Mouse (Mus musculus) liver (tissue): ENCODE results near the gene Chst11.

Experiments used
- DNase-seq: peaks from one replicate; pipeline ENCODE4 v3.0.0-alpha.2; 2020; ENCODE audit warnings: mixed read lengths

Chst11 gene

DNA sequence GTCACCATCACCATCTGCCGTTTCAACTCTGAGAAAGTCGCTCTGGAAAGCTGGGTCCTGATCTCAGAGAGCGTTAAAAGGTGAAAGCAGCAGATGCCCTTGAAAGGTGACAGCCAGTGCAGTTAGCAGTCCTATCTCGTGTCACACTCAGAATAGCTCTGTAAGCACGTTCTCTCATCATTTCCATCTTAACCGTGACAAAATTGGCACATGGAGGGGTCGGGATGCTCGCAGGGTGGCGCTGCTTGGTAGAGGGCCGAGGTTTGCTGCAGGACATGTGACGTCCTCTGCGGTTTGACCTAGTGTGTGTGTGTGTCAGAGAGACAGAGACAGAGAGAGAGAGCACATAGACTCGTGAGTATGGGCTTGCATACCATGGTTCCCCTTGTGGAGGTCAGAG, 94.5 kb downstream of the Chst11 start:
- no peak for DNase-seq

DNA sequence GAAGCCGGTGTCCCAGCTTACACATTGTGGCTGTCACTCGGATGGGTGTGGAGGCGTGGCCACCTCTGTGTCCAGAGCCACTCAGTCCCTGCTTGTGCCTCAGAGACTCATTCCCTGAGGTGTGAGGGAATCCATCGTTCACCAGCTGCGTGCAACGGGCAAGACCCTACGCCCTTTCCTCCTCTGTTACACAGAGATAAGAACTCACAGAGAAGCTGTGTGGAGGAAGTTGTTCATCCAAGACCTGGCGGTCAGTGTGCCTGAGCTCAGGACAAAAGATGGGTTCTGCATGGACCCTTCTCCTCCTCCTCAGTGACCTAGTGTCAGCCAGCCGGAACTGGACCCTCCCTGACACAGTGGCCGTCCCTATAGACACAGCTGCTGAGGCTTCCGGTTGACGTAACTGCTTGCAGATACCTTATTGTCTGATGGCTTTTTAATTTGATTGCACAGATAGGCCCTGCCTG, 95.0 kb downstream of the Chst11 start:
- DNase-seq: peak; percentile 71

DNA sequence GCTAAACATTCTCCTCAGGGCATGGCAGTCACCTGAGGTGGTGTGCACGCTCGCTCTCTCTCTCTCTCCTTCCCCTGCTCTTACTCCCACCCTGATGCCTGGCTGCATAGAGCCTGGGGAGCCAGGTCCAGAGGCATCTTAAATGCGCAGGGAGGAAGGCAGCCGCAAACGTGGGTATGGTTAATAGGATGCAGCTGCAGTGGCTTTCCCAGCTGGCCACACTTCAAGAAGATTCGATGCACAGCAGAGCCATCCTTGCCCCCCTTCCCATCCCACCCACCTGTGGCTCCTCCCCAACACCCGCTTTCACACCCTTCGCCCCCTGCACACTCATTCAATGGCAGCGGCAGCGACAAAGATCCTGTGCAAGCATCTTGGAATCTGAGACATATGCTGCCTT, 95.6 kb downstream of the Chst11 start:
- DNase-seq: no peak

DNA sequence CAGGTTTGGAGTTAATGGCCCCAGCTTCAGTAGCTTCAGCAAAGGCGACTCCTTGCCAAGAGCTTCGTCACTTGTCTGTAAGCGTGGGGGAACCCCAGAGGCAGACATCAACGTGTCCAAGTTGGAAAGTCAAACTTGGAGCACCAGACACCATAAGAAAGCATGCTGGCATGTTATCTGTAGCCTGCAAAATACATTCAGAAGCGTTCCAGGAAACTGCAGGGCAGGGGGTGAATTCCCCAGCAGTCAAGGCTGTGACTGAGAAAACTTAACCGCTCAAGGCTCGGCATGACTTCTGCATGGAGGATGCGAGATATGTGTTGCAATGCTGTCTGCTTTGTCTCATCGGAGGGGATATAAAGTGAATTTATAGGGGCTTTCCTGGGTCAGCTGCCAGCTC, 98.6 kb downstream of the Chst11 start:
- peak; percentile 47 for DNase-seq

DNA sequence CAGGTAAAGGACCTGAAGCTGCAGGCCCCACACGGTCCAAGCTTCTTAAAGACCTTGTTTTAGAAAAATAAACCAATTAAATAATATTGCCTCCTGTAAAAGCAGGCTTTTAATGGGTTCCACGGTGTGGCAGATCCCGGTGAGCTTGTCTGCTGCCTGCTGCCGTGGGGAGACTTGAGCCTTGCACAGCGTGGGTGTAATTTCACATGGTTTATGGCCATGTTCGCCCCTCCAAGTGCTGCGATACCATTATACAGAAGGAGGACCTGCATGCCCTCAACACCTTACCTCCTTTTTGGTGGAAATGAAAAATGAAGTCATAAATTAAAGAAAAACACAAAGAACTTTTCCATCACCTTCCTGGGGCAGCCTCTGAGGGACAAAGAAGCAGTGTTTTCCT, 103.0 kb downstream of the Chst11 start:
- no peak for DNase-seq

DNA sequence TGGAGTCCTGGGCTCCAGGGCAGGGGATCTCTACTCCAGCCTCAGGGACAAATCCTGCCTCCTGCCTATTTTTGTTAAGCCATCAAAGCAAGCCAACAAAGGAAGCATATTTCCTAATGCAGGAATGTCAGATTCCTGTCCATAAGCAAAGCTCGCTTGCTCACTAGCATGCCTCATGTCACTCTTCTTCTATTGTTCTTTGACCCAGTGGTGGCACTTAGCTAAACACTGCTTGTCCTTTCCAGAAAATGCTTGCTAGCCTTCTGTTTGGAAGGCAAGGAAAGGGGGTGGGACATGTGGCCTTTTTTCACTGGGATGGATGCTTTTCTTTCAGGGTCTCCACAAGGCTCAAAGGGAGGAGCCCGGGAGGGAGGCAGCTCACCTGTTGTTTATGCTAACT, 103.5 kb downstream of the Chst11 start:
- DNase-seq: no peak

DNA sequence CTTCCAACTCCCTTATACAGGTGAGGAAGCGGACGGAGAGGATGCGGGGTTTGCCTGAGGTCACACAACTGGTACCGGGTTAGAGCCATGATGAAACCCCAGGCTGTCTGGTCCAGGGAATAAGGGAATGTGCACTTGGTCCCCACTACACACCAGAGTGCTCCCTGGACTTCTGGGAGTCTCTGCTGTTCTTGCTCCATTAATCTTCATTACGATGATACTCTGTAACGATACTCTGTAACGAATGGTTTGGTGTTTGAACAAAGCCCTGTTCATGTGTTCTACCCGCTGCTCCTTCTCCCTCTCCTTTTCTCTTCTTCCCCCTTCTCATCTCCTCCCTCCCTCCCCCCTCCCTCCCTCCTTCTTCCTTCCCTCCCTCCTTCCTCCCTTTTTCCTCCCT, 104.9 kb downstream of the Chst11 start:
- DNase-seq: no peak

DNA sequence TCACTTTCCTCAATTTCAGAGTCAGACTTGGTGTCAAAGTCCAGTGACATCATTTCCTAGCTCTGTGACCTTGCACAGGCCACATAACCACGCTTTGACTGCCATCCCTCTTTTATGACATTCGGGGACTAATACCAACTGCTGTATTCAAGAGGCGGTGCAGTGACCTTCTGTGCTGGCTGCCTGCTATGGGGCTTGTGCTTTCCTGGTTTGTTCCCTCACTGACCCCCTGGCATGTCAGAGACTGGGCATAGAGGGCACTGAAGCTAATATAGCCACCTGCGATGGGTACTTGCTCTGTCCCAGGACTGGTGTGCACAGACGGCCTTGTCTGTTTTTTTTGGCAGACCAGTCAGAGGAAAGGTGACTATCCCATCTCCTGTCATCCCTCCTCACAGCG, 108.4 kb downstream of the Chst11 start:
- no peak for DNase-seq

DNA sequence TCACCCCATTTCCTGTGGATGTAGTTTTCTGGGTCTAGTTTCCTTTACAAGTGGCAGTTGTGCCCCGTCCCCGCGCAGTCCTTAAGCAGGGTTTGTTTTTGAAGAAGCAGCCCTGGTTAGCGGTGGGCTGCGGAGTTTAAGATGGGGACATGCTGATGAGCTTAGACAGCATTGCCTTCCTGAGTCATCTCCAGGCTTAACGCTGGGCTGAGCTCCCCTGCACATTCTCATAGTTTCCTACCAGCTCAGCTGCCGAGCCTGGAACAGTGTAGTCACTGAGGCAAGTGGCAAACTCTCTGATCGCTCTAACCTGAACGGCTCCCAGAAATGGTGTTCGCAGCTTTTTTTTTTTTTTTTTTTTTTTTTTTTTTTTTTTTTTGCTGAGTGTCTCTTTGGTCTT, 109.0 kb downstream of the Chst11 start:
- no peak for DNase-seq

DNA sequence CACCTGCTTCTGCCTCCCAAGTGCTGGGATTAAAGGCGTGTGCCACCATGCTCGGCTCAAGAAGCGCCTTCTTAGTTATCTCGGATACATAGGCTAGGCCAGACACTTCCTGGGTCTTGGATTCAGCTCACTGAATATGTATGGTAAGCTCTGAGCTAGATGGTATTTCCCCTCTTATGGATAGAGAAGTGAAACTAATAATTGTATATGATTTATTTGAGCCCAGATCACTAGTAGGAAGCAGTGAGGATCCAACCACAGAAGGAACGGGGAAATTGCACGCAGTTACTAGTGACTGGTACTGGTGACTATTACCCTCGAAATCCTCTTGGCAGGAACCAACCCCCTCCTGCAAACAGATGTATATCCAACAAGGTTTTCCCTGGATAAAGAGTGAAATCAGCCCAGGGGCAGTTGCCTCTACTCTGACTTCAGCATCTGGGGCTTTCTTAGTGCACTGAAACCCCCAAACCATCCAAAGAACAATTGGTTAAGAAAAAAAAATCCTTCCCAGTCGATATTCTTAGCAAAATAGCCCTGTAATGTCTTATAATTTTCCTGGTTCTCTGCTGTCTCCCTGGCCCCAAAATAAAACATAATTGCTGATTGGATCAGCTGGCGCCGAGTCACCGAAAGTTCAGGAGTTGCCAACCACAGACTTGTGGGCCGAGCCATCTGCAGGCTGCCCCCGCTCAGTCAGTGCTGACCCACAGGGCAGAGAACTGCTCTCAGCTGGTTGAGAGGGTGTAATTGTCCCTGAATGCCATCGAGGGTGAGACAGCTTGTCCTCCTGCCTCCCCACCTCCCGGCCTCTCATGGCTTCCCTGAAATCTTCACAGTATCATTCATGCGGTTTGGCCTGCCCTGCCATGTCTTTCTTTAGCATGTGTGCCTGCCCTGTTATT, 109.8 kb downstream of the Chst11 start:
- DNase-seq: no peak

DNA sequence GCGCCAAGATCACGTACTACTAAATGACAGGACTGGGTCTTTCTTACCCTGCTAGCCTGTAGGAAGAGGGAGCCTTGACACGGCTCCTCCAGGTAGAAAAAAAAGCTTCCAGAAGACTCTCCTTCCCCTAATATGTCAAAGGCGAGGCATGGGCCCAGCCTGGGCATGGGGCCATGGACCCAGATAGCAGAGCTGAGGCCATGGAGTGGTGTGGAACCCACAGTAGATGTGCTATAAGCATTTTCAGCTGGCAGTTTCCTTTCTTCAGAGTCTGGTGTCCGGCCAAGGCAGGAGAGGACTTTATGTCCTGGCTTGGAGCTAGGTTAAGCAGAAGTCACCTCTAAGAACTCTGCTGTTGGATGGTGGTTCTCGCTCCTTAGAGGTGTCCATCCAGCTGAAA, 111.0 kb downstream of the Chst11 start:
- DNase-seq: no peak

DNA sequence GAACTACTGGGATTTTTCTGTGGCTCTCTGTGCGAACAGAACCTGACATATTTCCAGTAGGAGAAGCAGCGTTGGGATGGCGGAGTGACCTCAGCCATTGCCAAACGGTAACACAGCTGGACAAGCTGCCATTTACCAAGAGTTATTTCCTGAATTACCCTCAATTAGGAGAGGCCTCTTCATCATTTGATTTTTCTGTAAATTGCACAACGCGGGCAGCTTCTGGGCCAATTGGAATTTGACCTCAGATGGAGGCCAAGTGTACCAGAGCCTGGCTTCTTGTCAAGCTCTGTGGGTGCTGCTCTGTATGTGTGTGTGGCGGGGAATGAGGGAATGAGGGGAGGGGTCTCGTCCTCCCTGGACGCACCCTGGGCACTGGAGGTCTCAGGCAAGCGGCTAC, 113.6 kb downstream of the Chst11 start:
- no peak for DNase-seq

DNA sequence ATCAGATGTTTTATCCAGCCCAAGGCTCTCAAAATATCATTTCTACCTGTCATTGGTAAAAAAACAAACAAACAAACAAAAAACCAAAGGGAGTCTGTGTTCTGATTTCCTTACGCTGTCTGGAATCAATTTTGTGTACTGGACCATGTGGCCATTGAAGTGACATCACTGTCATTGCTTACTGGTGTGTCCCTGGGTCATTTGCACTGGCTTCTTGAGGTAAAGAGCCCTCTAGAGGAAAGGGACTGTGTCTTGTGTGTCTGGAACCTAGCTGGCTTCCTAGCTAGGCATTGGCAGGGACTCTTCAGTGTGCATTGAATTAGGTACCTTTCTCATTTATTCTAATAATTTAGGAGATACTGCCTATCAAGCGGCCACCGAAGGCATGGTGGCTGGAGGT, 114.4 kb downstream of the Chst11 start:
- no peak for DNase-seq

DNA sequence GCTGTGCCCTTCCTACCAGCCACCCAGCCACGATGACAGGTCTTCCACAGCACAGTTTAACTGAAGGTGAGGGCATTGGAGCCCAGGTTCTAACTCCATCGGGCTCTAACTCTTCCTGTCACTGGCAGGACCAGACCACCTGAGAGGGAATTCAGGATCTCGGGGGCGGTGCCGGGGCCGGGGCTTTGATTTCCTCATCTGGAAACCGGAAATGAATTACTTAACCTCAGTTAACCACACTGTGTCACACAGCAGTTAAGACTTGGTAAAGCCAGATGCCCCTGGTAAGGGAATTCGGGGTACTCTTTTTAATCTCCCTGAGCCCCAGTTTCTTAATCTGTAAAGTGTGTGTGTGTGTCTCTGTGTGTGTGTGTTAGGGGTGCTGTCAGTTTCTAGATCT, 115.6 kb downstream of the Chst11 start:
- no peak for DNase-seq

DNA sequence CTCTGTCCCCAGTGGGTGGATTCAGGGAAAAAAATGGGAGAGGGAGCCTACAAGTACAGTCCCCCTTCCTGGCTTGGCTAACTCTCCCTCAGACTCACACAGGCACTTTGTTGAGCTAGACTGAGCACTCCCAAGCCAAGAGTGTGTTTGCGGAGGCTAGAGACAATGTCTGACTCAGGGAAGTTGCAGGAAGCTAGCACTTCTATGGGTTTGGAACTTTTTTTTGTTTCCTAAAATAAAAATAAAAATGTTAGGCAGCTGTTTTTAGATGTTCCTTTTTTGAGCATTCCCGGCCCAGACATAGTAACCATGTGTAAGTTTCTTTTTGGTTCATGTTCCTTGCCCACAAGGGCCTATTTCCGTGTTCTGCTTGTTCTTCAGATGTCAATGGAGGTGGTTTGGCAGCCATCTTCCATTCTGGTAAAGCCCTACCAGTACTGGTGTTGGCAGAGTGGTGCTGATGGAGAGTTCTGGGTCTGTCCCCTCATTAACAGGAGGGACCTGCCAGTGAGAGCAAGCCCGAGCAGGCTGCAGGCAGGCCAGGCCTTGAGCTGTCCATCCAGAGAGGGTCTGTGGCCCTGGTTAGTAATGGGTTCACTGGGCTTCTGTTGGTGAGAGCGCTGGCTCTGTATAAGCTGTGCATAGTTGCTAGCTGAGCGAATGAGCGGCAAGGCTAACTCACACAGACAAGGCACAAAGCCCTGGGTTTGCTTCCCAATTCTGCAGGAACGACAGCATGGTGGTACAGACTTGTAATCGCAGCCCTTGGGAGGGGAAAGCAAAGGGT, 116.3 kb downstream of the Chst11 start:
- no peak for DNase-seq

DNA sequence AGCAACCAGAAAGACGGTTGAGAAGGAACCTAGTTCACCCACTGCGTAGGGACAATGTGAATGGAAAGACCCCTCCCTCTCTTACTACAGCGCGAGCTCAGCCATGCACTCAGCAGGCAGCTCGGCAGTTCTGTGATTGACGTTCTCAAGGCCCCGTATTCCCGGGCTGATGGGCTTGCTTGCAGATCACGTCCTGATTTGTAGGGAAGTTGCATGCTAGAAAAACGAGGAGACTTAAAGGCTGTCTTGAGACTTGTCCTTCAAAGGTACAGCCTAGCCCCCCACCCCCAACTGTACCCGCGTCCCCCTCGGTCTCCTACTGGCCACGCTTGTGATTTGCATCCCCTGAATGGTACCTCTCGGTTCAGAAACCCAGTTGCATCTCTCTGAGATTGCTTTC, 117.4 kb downstream of the Chst11 start:
- no peak for DNase-seq

DNA sequence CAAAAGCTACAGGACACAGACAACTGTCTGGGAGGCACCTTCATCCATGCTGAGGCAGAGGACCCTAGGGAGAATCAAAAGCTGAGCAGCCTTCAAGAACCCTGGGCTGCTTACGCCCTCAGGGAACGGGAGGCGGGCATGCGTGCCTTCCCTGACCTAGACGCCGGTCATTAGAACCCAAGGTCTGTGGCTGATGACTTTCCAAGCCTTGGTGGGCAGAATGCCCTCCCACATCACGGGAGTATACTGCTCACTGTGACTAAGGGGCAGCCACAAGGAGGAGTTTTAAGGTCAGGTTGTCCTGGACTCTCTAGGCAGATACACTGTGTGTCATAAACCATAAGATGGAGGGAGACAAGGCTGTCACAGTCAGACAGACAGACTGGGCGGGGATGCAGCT, 118.9 kb downstream of the Chst11 start:
- DNase-seq: no peak

DNA sequence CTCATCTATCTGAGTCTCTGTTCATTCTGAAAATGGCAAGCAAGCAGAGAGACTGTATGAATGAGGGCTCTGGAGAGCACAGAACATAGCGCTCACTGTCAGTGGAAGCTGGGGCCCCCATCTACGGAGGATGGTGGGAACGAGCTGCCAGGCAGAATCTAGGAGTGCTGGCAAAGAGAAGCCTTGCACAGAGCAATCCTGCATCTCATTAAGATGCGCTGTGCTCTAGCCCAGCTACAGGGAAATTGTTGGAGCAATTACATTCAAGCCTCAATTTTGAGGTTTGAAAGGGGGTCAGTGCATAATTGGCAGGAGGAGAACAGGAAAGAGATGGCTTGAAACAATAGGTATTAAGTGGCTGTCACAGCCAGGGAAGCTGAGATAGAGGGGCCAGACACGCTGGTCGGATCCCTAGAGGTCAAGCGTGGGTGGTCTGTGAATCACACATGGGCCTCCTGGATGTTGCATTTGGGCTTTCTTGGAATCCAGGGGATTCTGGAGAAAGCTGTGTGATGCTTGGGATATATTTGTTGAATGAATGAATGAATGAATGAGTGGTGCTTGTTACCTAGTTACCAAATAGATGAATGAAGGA, 121.0 kb downstream of the Chst11 start:
- no peak for DNase-seq

DNA sequence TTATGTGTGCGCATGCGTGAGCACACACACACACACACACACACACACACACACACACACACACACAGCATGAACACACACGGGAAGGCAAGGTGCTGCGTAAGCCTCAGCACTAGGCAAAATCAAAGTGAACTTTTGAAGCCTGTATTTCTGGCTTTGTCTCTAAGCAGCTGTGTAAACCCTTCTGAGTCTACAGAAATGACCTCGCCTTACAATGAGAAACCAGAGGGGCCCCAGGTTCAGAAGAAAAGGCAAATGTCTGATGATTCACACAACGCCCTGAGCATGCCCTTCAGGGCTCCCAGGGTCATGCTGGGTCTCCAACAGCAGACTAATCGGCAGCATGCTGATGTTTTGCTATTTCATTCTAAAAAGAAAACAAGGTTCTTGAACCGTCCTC, 122.1 kb downstream of the Chst11 start:
- DNase-seq: no peak

DNA sequence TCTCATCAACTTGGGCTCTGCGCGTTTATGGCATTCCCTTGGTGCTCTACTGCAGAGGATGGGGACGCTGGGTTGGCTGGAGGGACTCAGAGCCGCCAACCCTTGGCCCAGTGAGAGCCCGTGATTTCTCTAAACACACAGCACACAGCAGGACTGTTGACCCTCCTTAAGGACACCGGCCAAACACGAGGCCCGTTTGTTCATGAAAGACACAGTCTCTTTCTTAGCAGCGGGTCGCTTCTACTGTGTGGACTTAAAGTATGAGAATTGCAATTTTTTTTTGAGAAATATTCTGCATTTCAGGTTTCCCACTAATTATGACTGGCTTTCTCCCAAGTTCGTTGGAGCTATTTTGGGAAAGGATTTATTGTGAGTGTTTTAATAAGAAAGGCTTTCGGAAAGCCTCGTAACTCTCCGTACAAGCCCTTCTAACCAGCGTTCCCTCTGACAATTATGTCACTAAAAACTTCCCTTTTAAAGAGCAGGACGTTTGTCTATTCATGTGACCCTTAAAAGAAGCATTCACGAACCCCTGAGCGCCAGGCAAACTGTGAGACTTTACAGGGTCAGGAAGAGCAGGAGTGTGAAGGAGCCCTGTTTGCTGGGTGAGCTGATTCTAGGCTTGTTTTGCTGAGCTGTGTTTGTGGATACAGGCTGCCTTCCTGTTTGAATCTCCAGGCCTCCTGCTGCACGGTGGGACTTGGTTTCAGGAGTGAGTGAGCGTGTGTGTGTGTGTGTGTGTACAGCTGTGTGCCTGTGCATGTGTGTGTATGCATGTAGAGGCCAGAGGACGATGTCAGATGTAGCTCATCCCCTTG, 122.8 kb downstream of the Chst11 start:
- no peak for DNase-seq

DNA sequence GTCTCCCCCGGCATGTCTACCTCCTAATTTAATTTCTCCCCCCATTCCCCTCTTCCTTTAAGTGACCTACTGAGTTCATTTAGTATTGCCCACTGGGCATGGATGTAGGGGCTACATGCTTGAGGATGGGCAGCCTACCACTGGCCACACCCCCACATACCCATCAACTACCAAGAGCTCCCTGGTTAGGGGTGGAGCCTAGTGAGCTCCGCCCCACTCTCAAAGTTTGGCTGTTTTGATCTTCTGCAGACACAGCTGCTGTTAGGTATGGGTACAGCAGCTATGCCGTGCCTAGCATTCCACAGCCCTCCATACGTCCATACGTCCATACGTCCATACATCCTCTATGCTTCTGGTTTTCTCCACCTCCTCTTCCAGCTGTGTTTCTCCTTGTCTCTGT, 123.6 kb downstream of the Chst11 start:
- DNase-seq: peak; percentile 29

DNA sequence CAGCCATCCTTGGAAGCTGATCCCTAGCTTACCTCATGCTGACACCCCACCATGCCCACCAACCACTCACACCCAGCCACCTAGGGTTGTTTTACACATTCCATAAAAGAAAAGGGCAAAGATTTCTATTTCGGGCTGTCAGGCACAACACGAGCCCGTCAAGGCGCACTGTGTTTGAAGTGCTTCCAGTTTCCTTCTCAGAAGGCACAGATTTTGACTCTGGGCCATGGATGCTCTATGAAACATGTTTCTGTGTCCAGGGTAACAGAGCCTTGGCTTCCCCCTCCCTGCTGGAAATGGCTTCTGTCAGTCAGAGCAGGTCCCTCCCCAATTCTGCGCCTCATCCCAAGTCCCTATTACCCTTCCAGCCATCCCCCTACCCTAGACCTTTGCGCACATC, 125.7 kb downstream of the Chst11 start:
- DNase-seq: no peak

DNA sequence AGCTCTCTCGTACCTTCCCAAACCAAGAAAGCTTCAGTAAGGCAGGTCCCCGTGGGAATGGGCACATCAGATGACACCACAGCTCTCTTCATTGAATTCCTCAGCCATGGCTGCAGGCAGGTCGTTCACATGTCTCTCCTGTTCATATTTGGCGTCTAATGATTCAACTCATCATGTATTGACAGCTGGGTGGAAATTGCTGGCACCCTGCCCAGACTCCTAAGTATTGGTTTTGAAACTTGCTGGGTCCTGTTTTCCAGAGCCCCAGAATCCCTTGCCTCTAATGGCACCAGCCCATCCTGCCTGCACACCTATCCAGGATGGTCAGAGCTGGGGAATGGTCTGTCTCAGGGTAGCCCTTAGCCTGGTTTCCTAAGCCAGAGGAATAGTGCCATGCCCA, 127.0 kb downstream of the Chst11 start:
- no peak for DNase-seq
